ENCODE assay signal across 16 mouse cellular contexts in the genomic region with DNA sequence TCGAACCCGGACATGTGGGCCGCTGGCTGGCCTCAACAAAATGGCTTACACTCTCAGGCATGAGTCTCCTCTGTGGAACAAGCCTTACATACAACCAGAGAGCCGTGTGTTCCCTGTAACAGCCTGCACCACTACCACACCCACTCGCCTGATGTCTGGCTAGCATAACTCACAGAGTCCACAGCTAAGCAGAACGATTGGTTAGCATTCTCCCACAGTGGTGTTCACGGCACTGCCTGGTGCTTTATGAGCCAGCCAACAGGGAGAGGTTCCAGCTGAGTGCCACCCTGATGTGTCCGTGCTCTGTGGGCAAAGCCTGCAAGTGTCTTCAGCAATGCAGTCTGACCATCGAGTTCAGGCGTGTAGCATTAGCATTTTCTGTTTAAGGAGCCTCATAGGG. TPM values are rescaled to one million over a fixed set of nuclear protein-coding genes. Genes with fewer than 3 reads are reported as not detected.
A peak's percentile ranks its signal among the peaks of the same experiment; 100 is the strongest.
DNase-seq lines count a peak whose midpoint lies in the region; ATAC-seq lines count a peak whose summit lies in the region.
"Had no signal": no experiment of that assay in that cellular context is flagged by ENCODE, and none has a peak within 500 bp of the region (broad histone marks: within the 10 kb centered on the region; RNA-seq: fewer than 3 reads in every experiment).

No protein-coding gene starts in this region.

- H3K9me3 ChIP-seq in embryonic facial prominence, embryonic 14.5 days (ENCODE audit: control insufficient read depth, low read length), result 0 out of 2 replicates have a peak, but pooled peaks cover 9% of the 10 kb centered on the region
- H3K9me3 ChIP-seq in embryonic facial prominence, embryonic 10.5 days, result no peaks in the 10 kb centered on the region; the same call in 1 of the 2 replicates
- H3K9me3 ChIP-seq in hindbrain, embryonic 13.5 days, result 0 out of 2 replicates have a peak, but pooled peaks cover 8% of the 10 kb centered on the region
- H3K9me3 ChIP-seq: G1E; limb, embryonic 15.5 days had no signal

- H3K27me3 ChIP-seq in embryonic facial prominence, embryonic 14.5 days (replicated peaks; ENCODE audit: control insufficient read depth, insufficient read depth, low read length), result no peaks in the 10 kb centered on the region
- H3K27me3 ChIP-seq in embryonic facial prominence, embryonic 10.5 days (replicated peaks; ENCODE audit: low read depth, poor library complexity, severe bottlenecking), result no peaks in the 10 kb centered on the region
- H3K27me3 ChIP-seq in hindbrain, embryonic 13.5 days, result 0 out of 2 replicates have a peak, but pooled peaks cover 8% of the 10 kb centered on the region
- H3K27me3 ChIP-seq: limb, embryonic 15.5 days had no signal

- ATAC-seq in embryonic facial prominence, embryonic 14.5 days (ENCODE audit: low read depth), result 0 out of 2 replicates have a peak, but pooled peaks have one; percentile 33
- no peak for ATAC-seq in activated CD4-positive, CD25-positive, alpha-beta regulatory T cell, adult 4 months
- no peak for ATAC-seq in hindbrain, embryonic 13.5 days (ENCODE audit: low FRiP score)
- ATAC-seq: forebrain, embryonic 14.5 days had no signal

- H3K4me1 ChIP-seq in embryonic facial prominence, embryonic 14.5 days (ENCODE audit: control insufficient read depth, insufficient read depth, low read length), result no peaks in the 10 kb centered on the region
- H3K4me1 ChIP-seq in embryonic facial prominence, embryonic 10.5 days, result 0 out of 2 replicates have a peak, but pooled peaks cover 6% of the 10 kb centered on the region
- no peaks in the 10 kb centered on the region for H3K4me1 ChIP-seq in hindbrain, embryonic 13.5 days (replicated peaks)
- H3K4me1 ChIP-seq: limb, embryonic 15.5 days had no signal

- no peak for DNase-seq in embryonic facial prominence, embryonic 14.5 days (ENCODE audit: low spot score)
- no peak for DNase-seq in embryonic facial prominence, embryonic 10.5 days (ENCODE audit: low spot score)
- peak; percentile 70 for DNase-seq in kidney, adult 11 months
- peak; percentile 78 for DNase-seq in layer of hippocampus, adult 11-12 months (ENCODE audit: low spot score)
- DNase-seq in right cerebral cortex, postnatal 25 days, result peak; percentile 28
- DNase-seq in adrenal gland, postnatal 4 days (ENCODE audit: low spot score in 2 of 2), result no peak
- DNase-seq: embryo, embryonic 11 days; lung, postnatal 4 days had no signal

- no peak overlapping the region for H3K4me3 ChIP-seq in embryonic facial prominence, embryonic 14.5 days (ENCODE audit: low read depth, low read length)
- no peak overlapping the region for H3K4me3 ChIP-seq in embryonic facial prominence, embryonic 10.5 days
- H3K4me3 ChIP-seq in hindbrain, embryonic 13.5 days, result no peak overlapping the region
- H3K4me3 ChIP-seq: limb, embryonic 15.5 days had no signal

- no peak overlapping the region for H3K27ac ChIP-seq in embryonic facial prominence, embryonic 14.5 days (replicated peaks; ENCODE audit: low read depth, low read length)
- H3K27ac ChIP-seq in embryonic facial prominence, embryonic 10.5 days (replicated peaks), result no peak overlapping the region
- H3K27ac ChIP-seq in hindbrain, embryonic 13.5 days, result no peak overlapping the region
- H3K27ac ChIP-seq: hindbrain, embryonic 14.5 days; limb, embryonic 15.5 days had no signal

- H3K9ac ChIP-seq in embryonic facial prominence, embryonic 14.5 days (ENCODE audit: low read depth, low read length), result no peak overlapping the region
- H3K9ac ChIP-seq in hindbrain, embryonic 13.5 days, result no peak overlapping the region
- H3K9ac ChIP-seq: hindbrain, embryonic 14.5 days; limb, embryonic 15.5 days had no signal

- no peak overlapping the region for H3K4me2 ChIP-seq in embryonic facial prominence, embryonic 14.5 days (ENCODE audit: low read depth, low read length)
- no peak overlapping the region for H3K4me2 ChIP-seq in hindbrain, embryonic 13.5 days
- H3K4me2 ChIP-seq: heart, embryonic 11.5 days; hindbrain, embryonic 14.5 days; limb, embryonic 15.5 days had no signal

- no peaks in the 10 kb centered on the region for H3K36me3 ChIP-seq in embryonic facial prominence, embryonic 14.5 days (ENCODE audit: control insufficient read depth, insufficient read depth, low read length)
- no peaks in the 10 kb centered on the region for H3K36me3 ChIP-seq in embryonic facial prominence, embryonic 10.5 days (replicated peaks)
- H3K36me3 ChIP-seq in hindbrain, embryonic 13.5 days, result no peaks in the 10 kb centered on the region
- H3K36me3 ChIP-seq: G1E; limb, embryonic 15.5 days had no signal

- 72% methylated on average over 10 of the region's 10 CpGs for WGBS in embryonic facial prominence, embryonic 14.5 days
- 74% methylated on average over 10 of the region's 10 CpGs for WGBS in embryonic facial prominence, embryonic 10.5 days
- WGBS in hindbrain, embryonic 13.5 days, result 74% methylated on average over 10 of the region's 10 CpGs

RNA-seq across cellular contexts. Expression of a gene that starts 18.3 kb away (rescaled TPM):
- polyA plus RNA-seq in embryonic facial prominence, embryonic 14.5 days (2014; fragmentation: Nextera tagmentation; extraction: Ambion mirVana), result 46.9 and 47.4 TPM in 2 replicates
- polyA plus RNA-seq in embryonic facial prominence, embryonic 10.5 days (2016; fragmentation: Nextera tagmentation; extraction: Ambion mirVana), result 77.3 and 88.4 TPM in 2 replicates
- 10 to 100 TPM; 39.2 to 42.2 TPM for polyA plus RNA-seq in activated CD4-positive, CD25-positive, alpha-beta regulatory T cell, adult 4 months (2017; shearing (Covaris generic))
- polyA plus RNA-seq in hindbrain, embryonic 13.5 days (2015; fragmentation: Nextera tagmentation; extraction: Ambion mirVana), result 24.4 and 30.9 TPM in 2 replicates
- 10 to 100 TPM; 82.9 to 85.8 TPM for total RNA-seq in adrenal gland, postnatal 4 days (2021)

RNA-seq across cellular contexts. Expression of a gene that starts 30.2 kb away (rescaled TPM):
- polyA plus RNA-seq in embryonic facial prominence, embryonic 14.5 days (2014; fragmentation: Nextera tagmentation; extraction: Ambion mirVana), result 3.4 and 3.9 TPM in 2 replicates
- polyA plus RNA-seq in embryonic facial prominence, embryonic 10.5 days (2016; fragmentation: Nextera tagmentation; extraction: Ambion mirVana), result 3.4 and 3.5 TPM in 2 replicates
- not detected for polyA plus RNA-seq in activated CD4-positive, CD25-positive, alpha-beta regulatory T cell, adult 4 months (2017; shearing (Covaris generic))
- 21.6 and 22.1 TPM in 2 replicates for polyA plus RNA-seq in hindbrain, embryonic 13.5 days (2015; fragmentation: Nextera tagmentation; extraction: Ambion mirVana)
- 10 to 100 TPM; 19.6 to 25.4 TPM for total RNA-seq in adrenal gland, postnatal 4 days (2021)
- total RNA-seq: monocyte, adult 5-6 weeks had no signal

RNA-seq across cellular contexts. Expression of a gene that starts 49.9 kb away (rescaled TPM):
- 3.7 and 5.2 TPM in 2 replicates for polyA plus RNA-seq in embryonic facial prominence, embryonic 14.5 days (2014; fragmentation: Nextera tagmentation; extraction: Ambion mirVana)
- polyA plus RNA-seq in embryonic facial prominence, embryonic 10.5 days (2016; fragmentation: Nextera tagmentation; extraction: Ambion mirVana), result 0.59 and 0.64 TPM in 2 replicates
- polyA plus RNA-seq in activated CD4-positive, CD25-positive, alpha-beta regulatory T cell, adult 4 months (2017; shearing (Covaris generic)), result not detected
- polyA plus RNA-seq in hindbrain, embryonic 13.5 days (2015; fragmentation: Nextera tagmentation; extraction: Ambion mirVana), result 2.4 and 2.5 TPM in 2 replicates
- total RNA-seq in adrenal gland, postnatal 4 days (2021), result 1 to 10 TPM in 1 of 2 experiments, under 1 TPM in 1; 0.53 to 1.1 TPM
- total RNA-seq: monocyte, adult 5-6 weeks had no signal

Comparison
In these comparisons a context has a peak if more than half of its experiments do, and no peak if none do; other contexts are left out.
1. DNase-seq: peak in kidney, adult 11 months (single experiment), layer of hippocampus, adult 11-12 months (single experiment) and right cerebral cortex, postnatal 25 days (single experiment); none in embryonic facial prominence, embryonic 14.5 days (single experiment), embryonic facial prominence, embryonic 10.5 days (single experiment) and adrenal gland, postnatal 4 days (0 of 2).